In genomic region chr9:44287401-44288075, GRCm38 (mm10) we compare ENCODE assay signal across 8 mouse cellular contexts. TPM values are rescaled to one million over a fixed set of nuclear protein-coding genes. Genes with fewer than 3 reads are reported as not detected.
DNase-seq lines count a peak whose midpoint lies in the region; ATAC-seq and TF ChIP-seq lines count a peak whose summit lies in the region.

No protein-coding gene starts in this region.

- H3K9ac ChIP-seq in heart, embryonic 13.5 days: peak overlapping the region; percentile 86
- H3K9ac ChIP-seq in MEL (ENCODE audit: control insufficient read depth, low read depth, low read length, poor library complexity, severe bottlenecking): peak overlapping the region; percentile 64
- H3K9ac ChIP-seq in lung, embryonic 16.5 days (ENCODE audit: low read length): peak overlapping the region; percentile 64

- peak overlapping the region; percentile 97 for H3K4me2 ChIP-seq in heart, embryonic 13.5 days
- peak overlapping the region; percentile 88 for H3K4me2 ChIP-seq in lung, embryonic 16.5 days (ENCODE audit: low read depth, low read length)

- peaks cover 27% of the 10 kb centered on the region for H3K36me3 ChIP-seq in heart, embryonic 13.5 days
- H3K36me3 ChIP-seq in MEL (ENCODE audit: control insufficient read depth in 1 of 2, insufficient read depth in 2 of 2, low read length in 2 of 2): peaks cover 4 to 11% of the 10 kb centered on the region in 2 experiments
- peaks cover 5% of the 10 kb centered on the region; the same call in 1 of the 2 replicates for H3K36me3 ChIP-seq in lung, embryonic 16.5 days (ENCODE audit: control insufficient read depth, insufficient read depth, low read length)

- peaks cover 32% of the 10 kb centered on the region for H3K4me1 ChIP-seq in heart, embryonic 13.5 days
- H3K4me1 ChIP-seq in MEL (ENCODE audit: control insufficient read depth in 1 of 2, insufficient read depth in 2 of 2, low read length in 2 of 2): peaks cover 8 to 22% of the 10 kb centered on the region in 2 experiments
- H3K4me1 ChIP-seq in lung, embryonic 16.5 days (replicated peaks; ENCODE audit: control insufficient read depth, insufficient read depth, low read length): peaks cover 19% of the 10 kb centered on the region

- no peak for DNase-seq in heart, postnatal 25 days (ENCODE audit: low spot score)
- peak; percentile 64 for DNase-seq in MEL (ENCODE audit: low read depth, low spot score)
- peak; percentile 27 for DNase-seq in heart, postnatal 4 days
- peak; percentile 31 to 36 for DNase-seq in right cerebral cortex, adult 2 months (ENCODE audit: low spot score in 2 of 2)
- DNase-seq in urinary bladder, postnatal 14 days (ENCODE audit: low spot score): no peak

- no peak for TF ChIP-seq CTCF in MEL (IDR thresholded peaks at IDR 0.05 in 2 of 3, conservative IDR thresholded peaks at IDR 0.05 in 1 of 3; ENCODE audit: control insufficient read depth in 1 of 3, insufficient read depth in 1 of 3, low read depth in 2 of 3, low read length in 3 of 3, poor library complexity in 1 of 3, severe bottlenecking in 1 of 3)

- H3K4me3 ChIP-seq in heart, embryonic 13.5 days: peak overlapping the region; percentile 78
- H3K4me3 ChIP-seq in MEL (ENCODE audit: control insufficient read depth in 1 of 2, insufficient read depth in 1 of 2, low read depth in 2 of 2, low read length in 2 of 2): peak overlapping the region; percentile 70
- peak overlapping the region; percentile 55 for H3K4me3 ChIP-seq in lung, embryonic 16.5 days (ENCODE audit: low read length)

- no peak for TF ChIP-seq POLR2A in MEL (IDR thresholded peaks at IDR 0.05; ENCODE audit: control insufficient read depth in 1 of 2, insufficient read depth in 1 of 2, low read depth in 1 of 2, low read length in 2 of 2, poor library complexity in 1 of 2)

- ATAC-seq in heart, embryonic 13.5 days (ENCODE audit: extremely low read depth, insufficient number of reproducible peaks, low FRiP score, low TSS enrichment): peak; percentile 40; the same call in 1 of the 2 replicates
- ATAC-seq in common myeloid progenitor, adult 5-6 weeks (replicated peaks; ENCODE audit: low read depth, poor library complexity, severe bottlenecking): peak; percentile 46
- ATAC-seq in lung, embryonic 16.5 days (ENCODE audit: low read depth): peak; percentile 56

- no peaks in the 10 kb centered on the region for H3K9me3 ChIP-seq in heart, embryonic 13.5 days
- H3K9me3 ChIP-seq in MEL (replicated peaks; ENCODE audit: insufficient read depth, low read length): no peaks in the 10 kb centered on the region
- H3K9me3 ChIP-seq in lung, embryonic 16.5 days (ENCODE audit: control insufficient read depth, low read length): no peaks in the 10 kb centered on the region

- H3K27ac ChIP-seq in heart, embryonic 13.5 days (replicated peaks): peak overlapping the region; percentile 55; the same call in 1 of the 2 replicates
- H3K27ac ChIP-seq in MEL (ENCODE audit: control insufficient read depth, low read depth, low read length): peak overlapping the region; percentile 95
- no peak overlapping the region for H3K27ac ChIP-seq in lung, embryonic 16.5 days (ENCODE audit: low read length)

- intact Hi-C loops in heart, postnatal 25 days (cut with DNase I): no loop called here

- peaks cover 44% of the 10 kb centered on the region for H3K27me3 ChIP-seq in heart, embryonic 13.5 days (replicated peaks)
- no peaks in the 10 kb centered on the region for H3K27me3 ChIP-seq in MEL (ENCODE audit: control insufficient read depth in 1 of 2, insufficient read depth in 2 of 2, low read length in 2 of 2)
- peaks cover 18% of the 10 kb centered on the region for H3K27me3 ChIP-seq in lung, embryonic 16.5 days (ENCODE audit: control insufficient read depth, insufficient read depth, low read depth, low read length)

- H3K79me2 ChIP-seq in MEL (ENCODE audit: control insufficient read depth, insufficient read depth, low read length, poor library complexity): peaks cover 8% of the 10 kb centered on the region; the same call in 1 of the 2 replicates

- TF ChIP-seq EP300 in MEL (IDR thresholded peaks at IDR 0.05; ENCODE audit: low read depth in 1 of 2, low read length in 2 of 2): no peak

- no peak for TF ChIP-seq RAD21 in MEL (IDR thresholded peaks at IDR 0.05; ENCODE audit: low read depth, low read length)

- under 1% methylated on average over 46 of the region's 47 CpGs for WGBS in heart, embryonic 13.5 days
- under 1% methylated on average over 45 of the region's 47 CpGs for WGBS in lung, embryonic 16.5 days

TF ChIP-seq in MEL, 35 proteins besides CTCF, POLR2A, EP300 and RAD21:
- TF ChIP-seq TAL1 (IDR thresholded peaks at IDR 0.05; ENCODE audit: low read length) (no peak), POLR2AphosphoS5 (IDR thresholded peaks at IDR 0.05; ENCODE audit: borderline replicate concordance, low read depth, low read length) (0 out of 2 replicates have a peak, but pooled peaks have one; percentile 50), UBTF (IDR thresholded peaks at IDR 0.05; ENCODE audit: borderline replicate concordance, insufficient read depth, low read depth, low read length) (peak; percentile 85; the same call in 1 of the 2 replicates), MXI1 (IDR thresholded peaks at IDR 0.05; ENCODE audit: low read depth, low read length) (peak; percentile 11; the same call in 1 of the 2 replicates)

RNA-seq across cellular contexts. Expression of gene Abcg4, which starts 0.9 kb away (rescaled TPM):
- polyA plus RNA-seq in heart, embryonic 13.5 days (2015; fragmentation: Nextera tagmentation; extraction: Ambion mirVana): 2.1 and 3.5 TPM in 2 replicates
- under 1 TPM; 0.34 to 0.42 TPM for total RNA-seq in heart, postnatal 25 days (2021)
- total RNA-seq in MEL (2012; rRNA removed): 2.5 and 4.1 TPM in 2 replicates
- polyA plus RNA-seq in MEL (2012; ENCODE audit: insufficient read depth in 1 of 2, insufficient read length in 2 of 2, low read depth in 1 of 2, low replicate concordance in 2 of 2, missing spikeins in 1 of 2): 10 to 100 TPM in 1 of 2 experiments, not detected in 1; 17.1 TPM
- 4.2 and 4.8 TPM in 2 replicates for total RNA-seq in common myeloid progenitor, adult 5-6 weeks (2017)
- total RNA-seq in heart, postnatal 4 days (2021): 1 to 10 TPM; 1.2 to 1.5 TPM
- 1.4 and 2.1 TPM in 2 replicates for polyA plus RNA-seq in lung, embryonic 16.5 days (2015; fragmentation: Nextera tagmentation; extraction: Ambion mirVana)

RNA-seq across cellular contexts. Expression of gene Hinfp, which starts 17.9 kb away (rescaled TPM):
- 14.9 and 16.0 TPM in 2 replicates for polyA plus RNA-seq in heart, embryonic 13.5 days (2015; fragmentation: Nextera tagmentation; extraction: Ambion mirVana)
- 10 to 100 TPM in 1 of 2 experiments, 1 to 10 TPM in 1; 7.9 to 12.7 TPM for total RNA-seq in heart, postnatal 25 days (2021)
- 14.3 and 16.4 TPM in 2 replicates for total RNA-seq in MEL (2012; rRNA removed)
- polyA plus RNA-seq in MEL (2012; ENCODE audit: insufficient read depth in 1 of 2, insufficient read length in 2 of 2, low read depth in 1 of 2, low replicate concordance in 2 of 2, missing spikeins in 1 of 2): 10 to 100 TPM in 1 of 2 experiments, not detected in 1; 31.3 TPM
- total RNA-seq in common myeloid progenitor, adult 5-6 weeks (2017): 10.6 and 12.1 TPM in 2 replicates
- total RNA-seq in heart, postnatal 4 days (2021): 10 to 100 TPM; 15.4 to 16.3 TPM
- 24.3 and 25.1 TPM in 2 replicates for polyA plus RNA-seq in lung, embryonic 16.5 days (2015; fragmentation: Nextera tagmentation; extraction: Ambion mirVana)

RNA-seq across cellular contexts. Expression of gene Nlrx1, which starts 19.1 kb away (rescaled TPM):
- 5.6 and 5.9 TPM in 2 replicates for polyA plus RNA-seq in heart, embryonic 13.5 days (2015; fragmentation: Nextera tagmentation; extraction: Ambion mirVana)
- 10 to 100 TPM; 19.4 to 20.7 TPM for total RNA-seq in heart, postnatal 25 days (2021)
- 1.2 and 1.5 TPM in 2 replicates for total RNA-seq in MEL (2012; rRNA removed)
- polyA plus RNA-seq in MEL (2012; ENCODE audit: insufficient read depth in 1 of 2, insufficient read length in 2 of 2, low read depth in 1 of 2, low replicate concordance in 2 of 2, missing spikeins in 1 of 2): 1 to 10 TPM in 1 of 2 experiments, not detected in 1; 7.0 TPM
- 1.6 and 3.4 TPM in 2 replicates for total RNA-seq in common myeloid progenitor, adult 5-6 weeks (2017)
- total RNA-seq in heart, postnatal 4 days (2021): 10 to 100 TPM; 13.8 to 15.3 TPM
- polyA plus RNA-seq in lung, embryonic 16.5 days (2015; fragmentation: Nextera tagmentation; extraction: Ambion mirVana): 9.5 and 10.4 TPM in 2 replicates

RNA-seq across cellular contexts. Expression of gene C2cd2l, which starts 32.5 kb away (rescaled TPM):
- 7.1 TPM in 2 replicates for polyA plus RNA-seq in heart, embryonic 13.5 days (2015; fragmentation: Nextera tagmentation; extraction: Ambion mirVana)
- total RNA-seq in heart, postnatal 25 days (2021): 10 to 100 TPM; 11.7 to 13.9 TPM
- total RNA-seq in MEL (2012; rRNA removed): 4.3 and 4.7 TPM in 2 replicates
- 10 to 100 TPM in 1 of 2 experiments, not detected in 1; 10.9 TPM for polyA plus RNA-seq in MEL (2012; ENCODE audit: insufficient read depth in 1 of 2, insufficient read length in 2 of 2, low read depth in 1 of 2, low replicate concordance in 2 of 2, missing spikeins in 1 of 2)
- 2.1 and 4.4 TPM in 2 replicates for total RNA-seq in common myeloid progenitor, adult 5-6 weeks (2017)
- total RNA-seq in heart, postnatal 4 days (2021): 10 to 100 TPM; 16.3 to 16.5 TPM
- 6.8 and 7.4 TPM in 2 replicates for polyA plus RNA-seq in lung, embryonic 16.5 days (2015; fragmentation: Nextera tagmentation; extraction: Ambion mirVana)

RNA-seq across cellular contexts. Expression of gene Pdzd3, which starts 36.3 kb away (rescaled TPM):
- polyA plus RNA-seq in heart, embryonic 13.5 days (2015; fragmentation: Nextera tagmentation; extraction: Ambion mirVana): 0.12 TPM in 1 of 2 replicates, not detected in the other
- 1 to 10 TPM; 4.3 to 4.4 TPM for total RNA-seq in heart, postnatal 25 days (2021)
- not detected in 2 replicates for total RNA-seq in MEL (2012; rRNA removed)
- polyA plus RNA-seq in MEL (2012; ENCODE audit: insufficient read depth in 1 of 2, insufficient read length in 2 of 2, low read depth in 1 of 2, low replicate concordance in 2 of 2, missing spikeins in 1 of 2): under 1 TPM in 1 of 2 experiments, not detected in 1; 0.06 TPM
- total RNA-seq in common myeloid progenitor, adult 5-6 weeks (2017): 0.58 TPM in 1 of 2 replicates, not detected in the other
- total RNA-seq in heart, postnatal 4 days (2021): 1 to 10 TPM in 1 of 2 experiments, under 1 TPM in 1; 0.92 to 1.0 TPM
- polyA plus RNA-seq in lung, embryonic 16.5 days (2015; fragmentation: Nextera tagmentation; extraction: Ambion mirVana): 0.11 TPM in 1 of 2 replicates, not detected in the other

Comparison
In these comparisons a context has a peak if more than half of its experiments do, and no peak if none do; other contexts are left out.
1. DNase-seq: peak in MEL (single experiment), heart, postnatal 4 days (single experiment) and right cerebral cortex, adult 2 months (2 of 2); none in heart, postnatal 25 days (single experiment) and urinary bladder, postnatal 14 days (single experiment).
2. Peak in every context shown above with its lines, with median percentiles within 50 percentile points of each other: ATAC-seq, H3K4me3 ChIP-seq and H3K9ac ChIP-seq.